Mouse (Mus musculus) Patski (cell line): Measurements from ENCODE around the gene Habp4. TPM values are rescaled to one million over a fixed set of nuclear protein-coding genes. Genes with fewer than 3 reads are reported as not detected.

Experiments used
- ATAC-seq: fragments of 100-300 bp; one replicate; pipeline ENCODE4 v1.8.0; 2021
- CTCF ChIA-PET: fragments of 350-600 bp; sonication (Branson Sonifier 250); formaldehyde crosslinking; loops from one replicate; lab custom pipeline; 2022; ENCODE audit warnings: inconsistent platforms; lab: Charles Lee
- POLR2A ChIA-PET: fragments of 350-600 bp; sonication (Branson Sonifier 250); formaldehyde crosslinking; loops from one replicate; lab custom pipeline; 2022; ENCODE audit warnings: antibody characterized with exemption, inconsistent platforms; lab: Charles Lee
- DNase-seq: peaks from one replicate; pipeline ENCODE4 v3.0.0-alpha.2; 2011; ENCODE audit warnings: low read depth, low spot score
- H3K27me3 ChIP-seq: fragments of 371-371 bp; one replicate; pipeline ENCODE4 v1.5.1; 2021
- CTCF ChIP-seq: fragments of 100-300 bp; IDR thresholded peaks from one replicate; pipeline ENCODE4 v1.5.1; 2021
- in situ Hi-C: fragments of 300-500 bp; cut with MboI; formaldehyde crosslinking; loops from 3 replicates; pipeline ENCODE4 v1.11.1; 2018; ENCODE audit warnings: low pct_unique_long_range_greater_than_20kb, mixed read lengths
- polyA plus RNA-seq: library from polyadenylated mRNA; unstranded; gene quantifications from one replicate; pipeline ENCODE4 v1.2.3, GENCODE M21; 2021

The Habp4 gene
- 65.7 TPM for polyA plus RNA-seq

DNA sequence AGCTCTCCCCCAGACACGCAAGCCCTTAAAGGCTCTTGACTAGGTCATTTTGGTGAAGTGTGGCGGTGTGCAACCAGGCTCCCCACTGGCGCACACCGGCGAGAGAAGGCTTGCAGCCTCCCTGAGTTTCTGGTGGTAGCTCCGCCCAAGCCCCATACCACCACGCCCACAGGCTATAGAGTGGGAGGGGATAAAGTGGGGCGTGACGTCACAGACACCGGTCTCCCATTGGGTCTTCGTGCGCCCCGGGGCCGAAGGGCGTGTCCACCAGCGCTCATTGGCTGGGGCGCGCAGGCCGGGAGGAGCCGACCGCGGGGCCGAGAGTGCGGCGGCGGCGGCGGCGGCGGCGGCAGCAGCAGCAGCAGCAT, at the start of gene Habp4:
TSS of gene Habp4 (plus strand) at position 277 of the 368 bp plus-strand sequence.
- TF ChIP-seq CTCF, result no peak
- ChIA-PET POLR2A (no interaction called here), CTCF (interaction anchor here (2.9 kb wide), 1 partner anchor 19 kb away, joined by 11 read pairs; no protein-coding TSS in a partner anchor)
- DNase-seq, result peak; percentile 79
- ATAC-seq, result peak; percentile 99
- H3K27me3 ChIP-seq, result no peaks in the 10 kb centered on the region
- in situ Hi-C loops, result no loop called here

- in situ Hi-C loops, result no loop called here
- peak; percentile 64 for TF ChIP-seq CTCF
- ChIA-PET CTCF (interaction anchor here (1.2 to 2.0 kb wide), 6 partner anchors 9 to 34 kb away, joined by 3 to 10 read pairs (median 3); no protein-coding TSS in a partner anchor), POLR2A (interaction anchor here (0.6 to 0.8 kb wide), 2 partner anchors 11 to 555 kb away, joined by 4 to 5 read pairs; no protein-coding TSS in a partner anchor)
- DNase-seq, result no peak
- no peaks in the 10 kb centered on the region for H3K27me3 ChIP-seq
- no peak for ATAC-seq
Observed at GRCm38 (mm10) chr13:64117442-64117841, 44.2 kb upstream of the Habp4 start.

DNA sequence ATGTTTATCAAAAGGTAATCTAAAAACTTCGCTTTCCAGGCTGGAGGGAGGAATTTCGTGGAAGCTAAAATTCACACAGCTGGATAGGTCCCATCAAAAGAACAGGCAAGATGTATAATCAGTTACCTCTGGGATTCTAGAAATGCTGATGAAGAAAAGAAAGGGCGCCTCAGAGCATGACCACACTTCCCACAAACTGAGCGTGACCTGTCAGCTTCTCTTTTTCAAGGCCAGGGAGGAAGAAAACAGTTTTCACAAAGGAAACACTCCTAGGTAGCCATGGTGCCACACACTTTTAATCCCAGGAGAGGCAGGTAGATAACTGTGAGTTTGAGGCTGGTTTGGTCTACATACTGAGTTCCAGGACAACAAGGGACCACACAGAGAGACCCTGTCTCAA, 40.9 kb upstream of the Habp4 start:
- no peak for TF ChIP-seq CTCF
- DNase-seq, result no peak
- ChIA-PET POLR2A (interaction anchor here (0.6 to 0.7 kb wide), 3 partner anchors 8 to 11 kb away, joined by 3 to 7 read pairs (median 5); no protein-coding TSS in a partner anchor), CTCF (interaction anchor here (1.5 to 1.7 kb wide), 3 partner anchors 9 to 29 kb away, joined by 3 to 4 read pairs (median 3); no protein-coding TSS in a partner anchor)
- in situ Hi-C loops, result no loop called here
- no peaks in the 10 kb centered on the region for H3K27me3 ChIP-seq
- no peak for ATAC-seq

- in situ Hi-C loops, result no loop called here
- TF ChIP-seq CTCF, result no peak
- ChIA-PET CTCF (no interaction called here), POLR2A (no interaction called here)
- ATAC-seq (no peak), DNase-seq (no peak)
- H3K27me3 ChIP-seq, result no peaks in the 10 kb centered on the region
Observed at GRCm38 (mm10) chr13:64123491-64124188, 38.0 kb upstream of the Habp4 start.

DNA sequence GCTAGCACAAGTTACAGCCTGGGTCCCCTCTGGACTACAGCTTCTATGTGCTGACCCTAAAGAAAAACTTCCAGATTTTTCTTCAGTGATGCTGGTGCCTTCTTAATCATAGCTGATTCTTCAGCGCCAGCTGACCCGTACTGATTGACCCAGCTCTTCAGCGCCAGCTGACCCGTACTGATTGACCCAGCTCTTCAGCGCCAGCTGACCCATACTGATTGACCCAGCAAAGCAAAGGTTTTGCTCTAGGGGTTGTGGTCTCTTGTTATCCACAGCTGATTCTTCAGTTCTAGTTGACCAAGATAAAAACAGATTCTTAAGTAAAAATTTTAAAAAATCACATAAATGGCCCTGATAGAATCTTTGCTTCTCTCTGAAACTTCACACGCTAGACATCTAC, 36.7 kb upstream of the Habp4 start:
- POLR2A ChIA-PET, result no interaction called here
- DNase-seq (no peak), ATAC-seq (no peak)

GRCm38 (mm10) chr13:64126316-64126715, 35.3 kb upstream of the Habp4 start:
- in situ Hi-C loops, result no loop called here
- POLR2A ChIA-PET, result interaction anchor here (0.7 kb wide), 1 partner anchor 10 kb away, joined by 3 read pairs; no protein-coding TSS in a partner anchor
- no peak for ATAC-seq
- no peaks in the 10 kb centered on the region for H3K27me3 ChIP-seq
- TF ChIP-seq CTCF, result no peak
- CTCF ChIA-PET, result interaction anchor here (0.7 to 1.4 kb wide), 3 partner anchors 17 to 26 kb away, joined by 3 to 5 read pairs (median 3); no protein-coding TSS in a partner anchor
- DNase-seq, result no peak

More for the DNA sequence above, 36.7 kb upstream of the Habp4 start:
- no peak for TF ChIP-seq CTCF
- CTCF ChIA-PET, result interaction anchor here (0.8 kb wide), 1 partner anchor 19 kb away, joined by 4 read pairs; no protein-coding TSS in a partner anchor
- no peaks in the 10 kb centered on the region for H3K27me3 ChIP-seq
- in situ Hi-C loops, result no loop called here

DNA sequence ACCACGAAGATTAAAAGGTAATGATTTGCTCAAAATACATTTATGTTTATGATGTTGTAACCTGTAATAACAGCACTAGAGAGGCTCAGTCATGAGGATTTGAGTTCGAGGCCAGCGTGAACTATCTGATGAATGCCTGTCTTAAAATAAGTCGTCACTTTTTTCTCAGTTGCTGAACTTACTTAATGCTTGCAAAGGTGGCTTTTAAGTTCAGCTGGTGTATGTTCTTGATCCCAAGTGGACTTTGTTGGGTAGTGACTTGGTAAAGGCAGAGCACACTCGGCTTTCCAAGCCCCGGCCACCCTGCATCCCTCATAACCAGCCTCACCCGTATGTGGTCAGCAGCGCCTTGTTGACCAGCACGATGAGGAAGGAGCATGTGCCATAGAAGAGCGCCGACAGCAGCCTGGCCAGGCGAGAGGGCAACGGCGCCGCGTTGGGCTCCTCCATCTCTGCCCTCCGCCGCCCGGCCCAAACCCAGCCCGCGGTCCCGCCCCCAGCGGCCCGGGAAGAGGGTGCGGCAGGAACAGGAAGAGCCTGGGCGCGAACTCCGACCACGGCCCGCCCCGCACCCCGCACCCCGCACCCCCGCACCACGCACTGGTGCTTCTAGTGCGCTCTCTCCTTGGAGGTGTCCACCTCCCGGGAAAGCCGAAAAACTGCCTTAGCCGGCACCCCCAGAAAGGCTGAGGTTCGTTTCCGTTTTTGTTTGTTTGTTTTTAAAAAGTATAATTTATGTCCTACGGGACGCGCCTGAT, 32.6 kb upstream of the Habp4 start, which contains the start of gene Slc35d2:
TSS of gene Slc35d2 (minus strand) at position 511 of the 758 bp plus-strand sequence.
- ChIA-PET POLR2A (interaction anchor here (0.6 to 1.7 kb wide), 7 partner anchors 9 to 560 kb away, joined by 3 to 7 read pairs (median 4); no protein-coding TSS in a partner anchor), CTCF (interaction anchor here (1.5 to 2.0 kb wide), 3 partner anchors 11 to 29 kb away, joined by 4 to 5 read pairs (median 5); no protein-coding TSS in a partner anchor)
- ATAC-seq, result peak; percentile 79
- H3K27me3 ChIP-seq, result no peaks in the 10 kb centered on the region
- TF ChIP-seq CTCF, result no peak
- no peak for DNase-seq
- in situ Hi-C loops, result no loop called here

DNA sequence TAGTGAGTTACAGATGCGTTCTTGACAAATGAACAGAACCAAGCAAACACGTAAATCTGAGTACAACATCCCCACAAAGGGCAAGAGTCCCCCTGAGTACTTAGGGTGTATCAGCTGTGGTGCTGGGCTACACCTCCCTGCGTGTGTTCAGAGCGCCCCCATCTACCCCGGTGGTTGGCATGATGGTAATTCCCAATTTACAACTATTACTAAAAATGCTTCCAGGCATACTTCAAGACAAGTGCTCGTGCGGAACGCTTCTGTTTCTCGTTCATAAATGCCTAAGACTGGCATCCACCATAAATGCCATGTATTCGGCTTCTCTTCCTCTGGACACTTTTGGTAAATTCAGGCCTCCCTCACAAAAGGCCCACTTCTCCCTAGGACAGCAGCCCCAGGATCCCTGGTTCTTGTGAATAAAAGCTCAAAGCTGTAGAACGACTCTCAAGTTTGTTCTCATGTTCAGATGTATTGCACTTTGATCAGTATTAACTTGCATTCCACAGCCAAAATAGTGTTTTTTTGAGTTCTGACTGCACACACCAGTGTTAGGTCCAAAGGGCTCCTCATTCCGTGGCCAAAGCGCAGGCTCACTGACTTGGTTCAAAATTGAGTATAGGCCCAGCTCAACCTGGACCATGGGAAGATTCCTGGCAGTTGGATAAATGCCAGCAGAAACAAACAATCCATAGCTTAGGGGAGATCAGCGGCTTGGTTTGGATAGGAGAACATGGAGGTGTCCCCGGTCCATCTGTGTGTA, 31.8 kb upstream of the Habp4 start:
- DNase-seq (peak; percentile 17), ATAC-seq (peak; percentile 82)
- ChIA-PET CTCF (interaction anchor here (0.8 to 1.6 kb wide), 3 partner anchors 8 to 14 kb away, joined by 3 to 5 read pairs (median 4); no protein-coding TSS in a partner anchor), POLR2A (interaction anchor here (0.6 kb wide), 1 partner anchor 9 kb away, joined by 3 read pairs; no protein-coding TSS in a partner anchor)
- peak; percentile 58 for TF ChIP-seq CTCF
- in situ Hi-C loops, result no loop called here
- no peaks in the 10 kb centered on the region for H3K27me3 ChIP-seq

- TF ChIP-seq CTCF, result no peak
- ATAC-seq, result no peak
- ChIA-PET CTCF (interaction anchor here (0.6 kb wide), 1 partner anchor 1125 kb away, joined by 3 read pairs; no protein-coding TSS in a partner anchor), POLR2A (no interaction called here)
- in situ Hi-C loops, result loop anchor here (10.0 kb wide), 1 partner anchor 255 kb away; no protein-coding TSS in a partner anchor
- DNase-seq, result no peak
- H3K27me3 ChIP-seq, result no peaks in the 10 kb centered on the region
Observed at GRCm38 (mm10) chr13:64150121-64150520, 11.5 kb upstream of the Habp4 start.
